Mouse (Mus musculus) ES-Bruce4 (cell line): ENCODE results near the gene Mipep.

Experiments used
- CTCF ChIP-seq: IDR thresholded peaks from one replicate; pipeline ENCODE4 v1.8.1; 2011; ENCODE audit warnings: low read depth, low read length
- POLR2A ChIP-seq: IDR thresholded peaks from one replicate; pipeline ENCODE4 v1.8.1; 2011; ENCODE audit warnings: low read length; ENCODE audit not compliant: insufficient read depth

- TF ChIP-seq CTCF (no peak), POLR2A (no peak)
Measured at GRCm38 (mm10) chr14:60751581-60751980, 32.8 kb upstream of the Mipep start.
